ENCODE assay signal across 26 mouse cellular contexts in the genomic region with DNA sequence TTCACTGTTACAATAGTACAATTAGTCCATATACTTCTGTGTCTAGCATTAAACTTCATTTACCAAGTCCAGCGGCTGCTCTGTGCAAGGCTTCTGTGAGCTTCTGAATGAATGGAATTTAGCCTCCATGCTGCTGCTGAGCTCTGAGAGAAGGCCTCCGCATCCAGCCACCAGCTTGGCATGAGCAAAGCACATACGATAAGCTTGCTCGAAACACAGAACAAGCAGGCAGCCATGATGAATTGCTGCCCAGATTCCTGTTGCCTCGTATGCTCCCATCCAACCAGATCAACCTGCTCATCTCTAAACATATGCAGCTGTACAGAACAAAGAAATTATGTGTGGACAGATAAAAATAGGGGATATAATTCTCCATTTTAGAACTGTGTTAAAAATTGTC.
DNase-seq lines count a peak whose midpoint lies in the region; TF ChIP-seq lines count a peak whose summit lies in the region.
"Had no signal": no experiment of that assay in that cellular context is flagged by ENCODE, and none has a peak within 500 bp of the region (broad histone marks: within the 10 kb centered on the region; RNA-seq: fewer than 3 reads in every experiment).

No protein-coding gene starts in this region.

- no peak overlapping the region for H3K4me3 ChIP-seq in olfactory bulb, adult 2 months (ENCODE audit: insufficient read depth, low read depth, low read length)
- H3K4me3 ChIP-seq: embryonic facial prominence, embryonic 13.5 days; erythroblast, embryonic 14.5 days; heart, embryonic 12.5 days; hindbrain, embryonic 13.5 days; intestine, embryonic 15.5 days; liver, embryonic 15.5 days; lung, embryonic 15.5 days; megakaryocyte, embryonic 14.5 days; midbrain, embryonic 13.5 days had no signal

- H3K4me1 ChIP-seq in olfactory bulb, adult 2 months (ENCODE audit: control insufficient read depth, insufficient read depth, low read length) = peaks cover 3% of the 10 kb centered on the region; the same call in 1 of the 2 replicates
- H3K4me1 ChIP-seq: embryonic facial prominence, embryonic 13.5 days; hindbrain, embryonic 13.5 days; intestine, embryonic 15.5 days; liver, embryonic 15.5 days; lung, embryonic 15.5 days; midbrain, embryonic 13.5 days had no signal

- DNase-seq in heart, adult 11 months = peak; percentile 59
- no peak for DNase-seq in heart, postnatal 14 days
- peak; percentile 22 to 29 for DNase-seq in layer of hippocampus, postnatal 10 days (ENCODE audit: low spot score in 2 of 2)
- DNase-seq in layer of hippocampus, adult 18-20 months (ENCODE audit: low spot score in 2 of 2) = no peak
- peak; percentile 5 for DNase-seq in right cerebral cortex, postnatal 14 days
- DNase-seq in right cerebral cortex, adult 18-20 months = no peak
- no peak for DNase-seq in embryo, embryonic 11 days
- DNase-seq: adrenal gland, adult 2 months; B cell, adult 2 months; cerebellum, adult 18-20 months; cerebellum, postnatal 14 days; gastrocnemius, postnatal 10 days; kidney, adult 8-10 months; kidney, postnatal 10 days; lung, postnatal 36 days had no signal

- no peak for TF ChIP-seq POLR2A in olfactory bulb, adult 2 months (IDR thresholded peaks at IDR 0.05; ENCODE audit: insufficient read depth, low read depth, low read length)

- WGBS in olfactory bulb, adult 2 months = 69% methylated on average over 5 of the region's 5 CpGs

- H3K27ac ChIP-seq in olfactory bulb, adult 2 months (ENCODE audit: insufficient read depth, low read depth, low read length) = 0 out of 2 replicates have a peak overlapping the region, but pooled peaks have one; percentile 20
- H3K27ac ChIP-seq: embryonic facial prominence, embryonic 13.5 days; hindbrain, embryonic 13.5 days; intestine, embryonic 15.5 days; liver, embryonic 15.5 days; lung, embryonic 15.5 days; midbrain, embryonic 13.5 days; stomach, postnatal 0 days had no signal

- TF ChIP-seq CTCF in olfactory bulb, adult 2 months (IDR thresholded peaks at IDR 0.05; ENCODE audit: insufficient read depth, low read depth, low read length) = no peak

- intact Hi-C loops in heart, postnatal 14 days (cut with DNase I) = no loop called here

Comparison
In these comparisons a context has a peak if more than half of its experiments do, and no peak if none do; other contexts are left out.
1. DNase-seq: peak in heart, adult 11 months (single experiment), layer of hippocampus, postnatal 10 days (2 of 2) and right cerebral cortex, postnatal 14 days (single experiment); none in heart, postnatal 14 days (0 of 2), layer of hippocampus, adult 18-20 months (0 of 2), right cerebral cortex, adult 18-20 months (single experiment) and embryo, embryonic 11 days (single experiment).